Mouse (Mus musculus): Measurements from ENCODE around the gene Gm20914. TPM values are rescaled to one million over a fixed set of nuclear protein-coding genes. Genes with fewer than 3 reads are reported as not detected.
"Not testable (repeated sequence)": the region's sequence is repeated elsewhere in the genome, so short reads cannot be mapped to it uniquely, and the experiment has no call there.

Gm20914 gene
- total RNA-seq (2021), result not detected in 2 replicates
- long read RNA-seq, experiment 1, result 0 reads
- long read RNA-seq, experiment 2, result 0 reads

GRCm38 (mm10) chrY:5725678-5726077 is at the start of gene Gm20914:
Gm20914 (plus strand) TSS chrY:5725978.
- DNase-seq, result not testable (repeated sequence)

Other genes with a start within 250 kb of the Gm20914 start
- gene Gm21854, start 69.0 kb upstream of the Gm20914 start, total RNA-seq (2021), result not detected in 2 replicates
- not detected in 2 replicates for gene Gm28171, start 67.4 kb downstream of the Gm20914 start, total RNA-seq (2021)
- gene Gm21778, start 216.5 kb downstream of the Gm20914 start, total RNA-seq (2021), result not detected in 2 replicates